Mouse (Mus musculus) liver, adult 2 months (tissue): ENCODE results near the gene Kdm5a.

Source experiments
- CTCF ChIP-seq: fragments of 200-500 bp; IDR thresholded peaks from 2 replicates; pipeline ENCODE4 v1.5.1; 2011; ENCODE audit warnings: low read depth, low read length, control low read depth
- POLR2A ChIP-seq: fragments of 200-500 bp; IDR thresholded peaks from 2 replicates; pipeline ENCODE4 v1.6.1; 2011; ENCODE audit warnings: low read length, control low read depth; ENCODE audit not compliant: insufficient read depth; ENCODE audit errors: extremely low read depth

DNA sequence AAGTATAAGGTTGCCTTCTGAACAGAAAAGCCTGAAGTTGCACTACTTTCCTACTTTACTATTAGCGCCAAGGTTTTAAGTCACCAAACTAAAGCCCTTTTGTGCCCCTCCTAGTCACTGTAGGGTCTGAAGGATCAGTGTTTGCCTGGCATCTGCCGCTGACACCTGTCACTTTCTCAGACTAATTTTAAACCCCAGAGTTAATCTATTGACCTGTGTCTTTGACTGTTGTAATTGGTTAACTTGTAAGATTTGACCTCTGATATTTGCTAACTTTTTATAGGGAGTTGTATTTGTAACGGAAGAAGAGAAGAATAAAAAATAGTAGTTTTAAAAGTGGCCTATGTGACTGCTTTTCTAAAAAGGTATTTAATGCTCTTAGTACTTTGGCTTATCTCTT lies 74.2 kb downstream of the Kdm5a start:
- TF ChIP-seq CTCF (no peak), POLR2A (no peak)
